Mouse (Mus musculus): ENCODE data around the gene Plekhg6. TPM values are rescaled to one million over a fixed set of nuclear protein-coding genes. Genes with fewer than 3 reads are reported as not detected.

The Plekhg6 gene
- polyA plus RNA-seq (2015; fragmentation: Nextera tagmentation; extraction: Ambion mirVana) = 0.06 and 0.10 TPM in 2 replicates

- peaks cover 50% of the 10 kb centered on the region for H3K27me3 ChIP-seq
- ATAC-seq (replicated peaks) = no peak
- WGBS = 9% methylated on average over 40 of the region's 40 CpGs
- no peaks in the 10 kb centered on the region for H3K9me3 ChIP-seq
- peak within 1 kb of the TSS; percentile 28 for H3K4me3 ChIP-seq
- no peaks in the 10 kb centered on the region for H3K36me3 ChIP-seq
- H3K9ac ChIP-seq (replicated peaks) = no peak within 1 kb of the TSS
- H3K4me1 ChIP-seq = peaks cover 16% of the 10 kb centered on the region
- no peak within 1 kb of the TSS for H3K27ac ChIP-seq (replicated peaks)
- peak within 1 kb of the TSS; percentile 46 for H3K4me2 ChIP-seq (replicated peaks)
These were observed at the start of gene Plekhg6 for GRCm38 (mm10) chr6:125380372-125381360. Gene Plekhg6, minus strand, starts transcription at chr6:125380793.

DNA sequence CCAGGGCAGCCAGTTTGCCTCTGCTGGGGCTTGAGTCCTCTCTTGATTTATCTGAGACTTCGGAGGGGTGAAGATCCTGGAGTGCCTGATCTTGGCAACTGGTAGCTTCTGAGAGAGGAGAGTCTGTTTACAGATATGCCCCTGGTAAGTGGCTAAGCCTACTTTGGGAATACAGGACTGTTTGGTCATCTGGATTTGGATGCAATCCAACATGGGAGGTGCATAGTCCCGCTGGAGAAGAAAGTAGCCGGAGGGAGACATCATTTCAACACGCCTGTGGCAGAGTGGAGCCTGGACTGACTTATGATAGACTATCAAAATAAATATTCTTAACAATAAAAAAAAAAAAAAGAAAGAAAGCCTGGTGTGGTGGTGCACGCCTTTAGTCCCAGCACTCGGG lies 49.1 kb upstream of the Plekhg6 start:
- H3K27me3 ChIP-seq = no peaks in the 10 kb centered on the region
- no peaks in the 10 kb centered on the region for H3K36me3 ChIP-seq
- H3K4me1 ChIP-seq = peaks cover 4% of the 10 kb centered on the region
- 85% methylated on average over 6 of the region's 6 CpGs for WGBS
- H3K9ac ChIP-seq (replicated peaks) = no peak overlapping the region
- H3K4me2 ChIP-seq (replicated peaks) = no peak overlapping the region
- no peak for ATAC-seq (replicated peaks)
- no peak overlapping the region for H3K27ac ChIP-seq (replicated peaks)
- H3K9me3 ChIP-seq = no peaks in the 10 kb centered on the region
- no peak overlapping the region for H3K4me3 ChIP-seq

DNA sequence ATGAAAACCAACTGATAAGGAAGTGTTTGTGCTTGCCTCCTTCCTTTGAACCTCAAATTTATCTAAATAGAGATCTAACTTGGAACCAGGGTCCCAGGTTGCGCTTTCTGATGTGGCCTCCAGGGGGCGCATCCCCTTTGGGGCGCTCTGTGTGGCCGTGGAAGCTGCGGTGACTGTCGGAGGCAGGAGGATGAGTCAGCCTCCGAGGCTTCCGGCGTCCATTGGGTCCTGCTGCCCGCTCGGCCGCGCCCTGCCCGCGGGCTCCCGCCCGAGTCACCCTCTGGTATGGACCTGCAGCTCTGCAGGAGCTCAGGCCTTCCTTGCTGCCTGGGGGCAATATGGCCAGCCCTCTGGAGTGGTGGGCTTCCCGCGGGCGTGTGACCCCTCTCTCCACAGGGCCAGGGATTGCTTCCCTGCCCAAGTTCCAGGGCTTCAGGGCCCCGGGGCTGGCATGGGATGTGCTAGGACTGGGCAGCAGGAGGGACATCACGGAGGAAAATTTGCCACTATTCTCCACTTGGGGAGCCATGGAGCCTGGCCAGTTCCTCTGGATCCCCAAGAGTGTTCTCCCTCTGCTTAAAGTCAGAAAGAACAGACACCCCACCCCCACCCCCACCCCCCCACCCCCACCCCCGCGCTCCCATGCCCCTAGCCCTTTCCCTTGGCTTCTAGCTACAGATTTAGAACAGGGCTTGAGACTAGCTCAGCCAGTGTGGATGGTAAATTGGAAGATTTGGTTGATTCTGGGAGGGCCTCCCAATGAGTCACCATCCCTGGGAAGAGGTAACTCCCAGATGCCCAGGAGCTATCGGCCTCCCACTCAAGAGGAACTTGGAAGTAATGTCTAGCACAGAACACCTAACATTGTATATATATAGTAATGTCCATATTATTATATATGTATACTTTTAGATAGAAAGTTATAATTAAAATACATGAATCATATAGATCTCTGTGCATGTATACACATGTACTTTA lies 46.1 kb upstream of the Plekhg6 start:
- Histone ChIP-seq H3K27me3 (no peaks in the 10 kb centered on the region), H3K36me3 (no peaks in the 10 kb centered on the region), H3K9ac (replicated peaks) (peak overlapping the region; percentile 49), H3K9me3 (no peaks in the 10 kb centered on the region), H3K27ac (replicated peaks) (no peak overlapping the region; the same call in 1 of the 2 replicates), H3K4me1 (peaks cover 10% of the 10 kb centered on the region), H3K4me2 (replicated peaks) (peak overlapping the region; percentile 86), H3K4me3 (peak overlapping the region; percentile 44)
- WGBS = 2% methylated on average over 25 of the region's 25 CpGs
- ATAC-seq (replicated peaks) = peak; percentile 87

DNA sequence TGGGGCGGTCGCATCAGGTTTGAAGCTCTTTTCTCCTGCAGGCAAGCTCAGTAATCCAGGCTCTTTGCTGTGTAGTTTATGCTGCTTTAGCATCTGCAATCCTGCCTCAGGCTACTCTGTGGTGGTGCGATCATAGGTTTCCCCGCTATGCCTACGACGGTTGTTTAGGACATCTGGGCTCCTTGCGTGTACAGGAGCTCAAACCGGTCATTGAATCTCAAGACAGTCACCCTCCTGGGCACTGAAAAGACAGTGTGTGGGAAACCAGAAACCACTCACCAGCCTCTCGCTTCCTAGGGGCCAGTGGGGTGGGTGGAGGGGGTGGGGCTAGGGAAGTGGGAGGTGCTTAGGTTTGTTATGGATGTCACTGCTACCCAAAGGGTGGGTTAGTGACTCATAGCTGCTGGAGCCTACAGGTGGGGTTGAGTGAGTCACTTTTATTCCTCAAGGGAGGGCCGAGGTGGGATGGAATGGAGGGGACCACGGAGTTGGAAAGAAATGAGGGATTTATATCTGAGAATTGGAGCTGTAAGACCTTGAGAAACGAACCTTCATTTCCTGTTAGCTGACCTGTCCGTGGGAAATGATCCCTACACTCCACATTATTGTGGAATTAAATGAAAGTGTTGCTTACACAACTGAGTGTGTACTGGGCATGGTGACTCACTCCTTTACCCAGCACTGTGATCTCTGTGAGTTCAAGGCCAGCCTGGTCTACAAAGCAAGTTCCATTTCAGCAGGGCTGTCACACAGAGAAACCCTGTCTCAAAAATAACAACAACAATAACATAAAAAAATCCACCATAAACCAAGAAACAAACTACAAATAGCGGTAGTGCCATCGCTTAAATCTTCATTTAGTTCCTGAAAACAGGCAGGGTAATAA lies 44.9 kb upstream of the Plekhg6 start:
- 63% methylated on average over 15 of the region's 15 CpGs for WGBS
- Histone ChIP-seq H3K27ac (replicated peaks) (no peak overlapping the region), H3K27me3 (no peaks in the 10 kb centered on the region), H3K4me2 (replicated peaks) (no peak overlapping the region), H3K4me3 (no peak overlapping the region), H3K9ac (replicated peaks) (no peak overlapping the region), H3K9me3 (no peaks in the 10 kb centered on the region), H3K4me1 (peaks cover 10% of the 10 kb centered on the region), H3K36me3 (no peaks in the 10 kb centered on the region)
- no peak for ATAC-seq (replicated peaks)

DNA sequence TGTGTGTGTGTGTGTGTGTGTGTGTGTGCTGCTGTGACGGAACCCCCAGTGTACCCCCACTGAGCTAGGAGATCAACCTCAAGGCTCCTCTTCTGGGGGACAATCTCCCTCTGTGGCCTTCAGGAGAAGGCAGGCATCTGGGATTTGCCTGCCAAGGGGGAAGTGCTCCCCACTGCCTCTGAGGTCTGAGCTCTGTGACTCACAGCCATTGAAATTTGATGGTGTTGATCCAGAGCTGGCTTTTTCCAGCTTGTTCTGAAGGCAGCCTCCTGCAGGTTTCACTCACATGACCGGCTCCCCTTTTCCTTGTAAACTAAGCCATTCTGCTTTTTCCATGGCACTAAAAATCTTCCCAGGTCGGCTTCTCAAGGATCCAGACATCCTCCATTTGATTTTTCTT lies 43.6 kb upstream of the Plekhg6 start:
- Histone ChIP-seq H3K4me1 (peaks cover 10% of the 10 kb centered on the region), H3K9me3 (no peaks in the 10 kb centered on the region), H3K27me3 (no peaks in the 10 kb centered on the region), H3K27ac (replicated peaks) (no peak overlapping the region), H3K9ac (replicated peaks) (no peak overlapping the region), H3K4me2 (replicated peaks) (no peak overlapping the region), H3K36me3 (no peaks in the 10 kb centered on the region), H3K4me3 (no peak overlapping the region)
- 80% methylated on average over 3 of the region's 3 CpGs for WGBS
- ATAC-seq (replicated peaks) = no peak

DNA sequence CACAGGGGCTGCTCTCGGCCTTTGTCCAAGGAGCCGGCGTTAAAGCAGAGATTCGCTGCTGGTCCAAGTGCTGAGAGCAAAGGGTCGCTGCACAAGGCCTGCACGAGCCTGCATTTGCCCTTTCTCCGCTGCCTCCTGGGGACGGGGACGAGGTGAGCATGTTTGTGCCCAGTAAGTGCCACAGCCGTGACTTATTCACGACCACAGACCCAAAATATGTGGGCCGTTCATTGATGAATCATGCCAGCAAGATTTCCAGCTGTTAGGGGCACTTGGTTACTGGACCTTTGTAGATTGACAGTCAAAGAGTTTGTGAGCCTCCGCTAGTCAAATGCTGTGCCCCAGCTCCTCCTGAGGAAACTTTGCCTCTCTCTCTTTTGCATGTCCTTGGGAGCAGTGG lies 42.9 kb upstream of the Plekhg6 start:
- no peak for ATAC-seq (replicated peaks)
- Histone ChIP-seq H3K27me3 (no peaks in the 10 kb centered on the region), H3K27ac (replicated peaks) (no peak overlapping the region), H3K4me1 (peaks cover 10% of the 10 kb centered on the region), H3K4me3 (no peak overlapping the region), H3K9ac (replicated peaks) (no peak overlapping the region), H3K9me3 (no peaks in the 10 kb centered on the region), H3K4me2 (replicated peaks) (no peak overlapping the region), H3K36me3 (no peaks in the 10 kb centered on the region)
- 43% methylated on average over 13 of the region's 13 CpGs for WGBS

GRCm38 (mm10) chr6:125423099-125423498 lies 42.5 kb upstream of the Plekhg6 start:
- no peak overlapping the region for H3K4me3 ChIP-seq
- peak overlapping the region; percentile 32; the same call in 1 of the 2 replicates for H3K4me2 ChIP-seq (replicated peaks)
- no peaks in the 10 kb centered on the region for H3K9me3 ChIP-seq
- 42% methylated on average over 3 of the region's 3 CpGs for WGBS
- H3K36me3 ChIP-seq = no peaks in the 10 kb centered on the region
- no peaks in the 10 kb centered on the region for H3K27me3 ChIP-seq
- H3K27ac ChIP-seq (replicated peaks) = no peak overlapping the region
- ATAC-seq (replicated peaks) = no peak
- no peak overlapping the region for H3K9ac ChIP-seq (replicated peaks)
- H3K4me1 ChIP-seq = peaks cover 10% of the 10 kb centered on the region

GRCm38 (mm10) chr6:125422051-125422822 lies 41.6 kb upstream of the Plekhg6 start:
- no peak overlapping the region for H3K9ac ChIP-seq (replicated peaks)
- 23% methylated on average over 20 of the region's 20 CpGs for WGBS
- H3K4me1 ChIP-seq = peaks cover 10% of the 10 kb centered on the region
- H3K27ac ChIP-seq (replicated peaks) = no peak overlapping the region
- no peak overlapping the region for H3K4me3 ChIP-seq
- no peaks in the 10 kb centered on the region for H3K27me3 ChIP-seq
- H3K4me2 ChIP-seq (replicated peaks) = peak overlapping the region; percentile 32
- no peak for ATAC-seq (replicated peaks)
- H3K9me3 ChIP-seq = no peaks in the 10 kb centered on the region
- no peaks in the 10 kb centered on the region for H3K36me3 ChIP-seq

DNA sequence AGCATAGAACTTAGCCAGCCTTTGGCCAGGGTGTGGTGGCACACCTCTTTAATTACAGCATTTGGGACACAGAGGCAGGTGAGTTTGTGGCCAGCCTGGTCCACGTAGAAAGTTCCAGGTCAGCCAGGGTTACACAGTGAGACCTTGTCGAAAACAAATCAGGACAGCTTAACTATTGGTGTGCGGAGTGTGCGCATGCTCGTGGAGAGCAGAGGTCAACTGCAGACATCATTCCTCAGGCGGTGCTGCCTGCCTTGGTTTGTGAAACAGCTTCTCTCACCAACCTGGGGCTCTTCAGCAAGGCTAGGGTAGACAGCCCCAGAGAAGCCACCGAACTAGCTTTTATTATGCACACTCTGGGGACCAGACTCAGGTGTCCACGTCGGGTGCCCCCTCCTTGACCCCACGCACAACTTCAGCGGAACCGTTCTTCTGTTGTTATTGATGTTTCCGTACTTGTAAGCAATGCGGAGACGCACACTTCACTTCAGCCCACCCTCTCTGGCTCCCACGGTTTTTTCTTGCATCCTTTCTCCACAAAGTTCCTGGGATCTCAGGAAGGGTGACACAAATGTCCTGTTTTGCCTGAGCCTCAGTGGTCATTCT lies 40.0 kb upstream of the Plekhg6 start:
- no peak overlapping the region for H3K27ac ChIP-seq (replicated peaks)
- H3K4me1 ChIP-seq = peaks cover 7% of the 10 kb centered on the region
- H3K4me3 ChIP-seq = no peak overlapping the region
- H3K9me3 ChIP-seq = no peaks in the 10 kb centered on the region
- no peak overlapping the region for H3K4me2 ChIP-seq (replicated peaks)
- no peaks in the 10 kb centered on the region for H3K27me3 ChIP-seq
- no peak for ATAC-seq (replicated peaks)
- WGBS = 83% methylated on average over 16 of the region's 16 CpGs
- H3K36me3 ChIP-seq = no peaks in the 10 kb centered on the region
- H3K9ac ChIP-seq (replicated peaks) = no peak overlapping the region

- no peak overlapping the region for H3K4me2 ChIP-seq (replicated peaks)
- peak; percentile 79 for ATAC-seq (replicated peaks)
- no peak overlapping the region for H3K9ac ChIP-seq (replicated peaks)
- 15% methylated on average over 9 of the region's 9 CpGs for WGBS
- H3K27me3 ChIP-seq = no peaks in the 10 kb centered on the region
- no peaks in the 10 kb centered on the region for H3K9me3 ChIP-seq
- no peak overlapping the region for H3K27ac ChIP-seq (replicated peaks)
- no peaks in the 10 kb centered on the region for H3K36me3 ChIP-seq
- no peak overlapping the region for H3K4me3 ChIP-seq
- H3K4me1 ChIP-seq = peaks cover 7% of the 10 kb centered on the region
These were observed 38.2 kb upstream of the Plekhg6 start for GRCm38 (mm10) chr6:125418744-125419143.
